Mouse (Mus musculus) intestine, embryonic 14.5 days (tissue): ENCODE results near the gene Itga11. TPM values are rescaled to one million over a fixed set of nuclear protein-coding genes. Genes with fewer than 3 reads are reported as not detected.
"Not testable (repeated sequence)": the region's sequence is repeated elsewhere in the genome, so short reads cannot be mapped to it uniquely, and the experiment has no call there.

ENCODE experiments used
- ATAC-seq: fragments of 200-750 bp; cut with Nextera tagmentation; replicated peaks from 2 replicates; pipeline ENCODE4 v1.8.0; 2017; ENCODE audit warnings: low read depth, moderate number of reproducible peaks, moderate TSS enrichment, moderate library complexity; ENCODE audit not compliant: low FRiP score, low TSS enrichment
- DNase-seq: peaks from one replicate; pipeline ENCODE4 v3.0.0-alpha.2; 2018; ENCODE audit warnings: low spot score
- H3K27ac ChIP-seq: fragments of 300-500 bp; sonication (generic); 2 replicates; pipeline ENCODE4 v1.5.1; 2014; ENCODE audit warnings: low read depth, mild to moderate bottlenecking, control low read depth
- H3K27me3 ChIP-seq: fragments of 300-500 bp; sonication (generic); replicated peaks from 2 replicates; pipeline ENCODE4 v1.6.1; 2014; ENCODE audit warnings: low read length, control low read depth; ENCODE audit not compliant: control insufficient read depth, insufficient read depth
- H3K36me3 ChIP-seq: fragments of 300-500 bp; sonication (generic); 2 replicates; pipeline ENCODE4 v1.6.1; 2014; ENCODE audit warnings: low read length, control low read depth; ENCODE audit not compliant: control insufficient read depth, insufficient read depth
- H3K4me1 ChIP-seq: fragments of 300-500 bp; sonication (generic); replicated peaks from 2 replicates; pipeline ENCODE4 v1.6.1; 2014; ENCODE audit warnings: low read length, control low read depth, mixed read lengths; ENCODE audit not compliant: control insufficient read depth, insufficient read depth
- H3K4me2 ChIP-seq: fragments of 300-500 bp; sonication (generic); 2 replicates; pipeline ENCODE4 v1.6.1; 2014; ENCODE audit warnings: low read length
- H3K4me3 ChIP-seq: fragments of 300-500 bp; sonication (generic); 2 replicates; pipeline ENCODE4 v1.5.1; 2014; ENCODE audit warnings: low read depth, low read length, control low read depth, mixed read lengths
- H3K9ac ChIP-seq: fragments of 300-500 bp; sonication (generic); 2 replicates; pipeline ENCODE4 v1.6.1; 2014; ENCODE audit warnings: mild to moderate bottlenecking, low read length
- H3K9me3 ChIP-seq: fragments of 300-500 bp; sonication (generic); 2 replicates; pipeline ENCODE4 v1.6.1; 2016; ENCODE audit warnings: low read length, control low read depth; ENCODE audit not compliant: control insufficient read depth
- WGBS: fragments of 180-500 bp; shearing (Covaris S2); extraction: QIAGEN DNeasy Blood & Tissue Kit; methylation state at CpG from one replicate; pipeline ENCODE4 v1.1.7; 2014; 5-methylcytosine and 5-hydroxymethylcytosine counted together
- polyA plus RNA-seq: library from polyadenylated mRNA; unstranded; fragments of >200 nt; fragmentation: Nextera tagmentation; extraction: Ambion mirVana; gene quantifications from 2 replicates; pipeline ENCODE4 v1.2.1, GENCODE M21; 2014

Gene Itga11
- polyA plus RNA-seq, 1 experiment from 2014 or later = 4.8 TPM

DNA sequence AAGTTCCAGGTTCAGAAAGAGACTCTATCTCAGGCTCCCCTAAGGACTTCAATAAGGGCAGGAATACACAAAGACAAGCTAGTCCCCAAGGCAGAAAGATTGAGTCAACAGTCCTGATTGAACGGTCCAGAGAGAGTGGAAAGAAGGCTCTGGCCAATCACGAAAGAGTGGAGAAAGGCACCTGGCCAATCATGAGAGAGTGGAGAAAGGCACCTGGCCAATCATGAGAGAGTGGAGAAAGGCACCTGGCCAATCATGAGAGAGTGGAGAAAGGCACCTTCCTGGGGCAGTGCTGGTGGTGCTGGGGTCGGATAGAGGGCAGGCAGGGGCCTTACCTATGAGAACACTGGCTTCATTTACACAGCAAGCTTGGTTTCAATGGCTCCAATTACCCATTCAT lies 28.2 kb upstream of the Itga11 start:
- Histone ChIP-seq H3K4me3 (no peak overlapping the region), H3K36me3 (no peaks in the 10 kb centered on the region), H3K9me3 (no peaks in the 10 kb centered on the region), H3K27me3 (no peaks in the 10 kb centered on the region), H3K4me2 (no peak overlapping the region), H3K27ac (no peak overlapping the region), H3K9ac (no peak overlapping the region), H3K4me1 (no peaks in the 10 kb centered on the region)
- WGBS = 87% methylated on average over 3 of the region's 3 CpGs
- DNase-seq = no peak
- ATAC-seq = no peak

DNA sequence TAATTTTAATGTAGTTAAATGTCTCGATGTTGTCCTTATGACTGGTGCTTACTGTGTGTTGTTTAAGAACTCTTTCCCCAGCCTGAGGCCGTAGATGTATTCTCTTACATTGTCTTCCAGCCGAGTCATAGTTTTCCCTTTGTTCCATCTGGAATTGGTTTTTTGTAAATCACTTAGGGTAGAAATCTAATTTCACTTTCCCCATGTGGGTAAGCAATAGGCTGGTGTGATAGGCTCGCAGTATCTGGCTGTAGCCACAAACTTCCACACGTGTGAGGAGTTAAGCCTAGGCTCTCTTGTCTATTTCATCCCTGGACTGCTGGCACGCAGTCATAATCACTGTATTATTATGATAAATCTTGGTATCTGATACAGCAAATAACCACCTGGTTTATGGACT lies 26.9 kb upstream of the Itga11 start:
- Histone ChIP-seq H3K36me3 (no peaks in the 10 kb centered on the region), H3K27ac (no peak overlapping the region), H3K27me3 (no peaks in the 10 kb centered on the region), H3K4me2 (no peak overlapping the region), H3K9ac (no peak overlapping the region), H3K9me3 (no peaks in the 10 kb centered on the region), H3K4me1 (no peaks in the 10 kb centered on the region), H3K4me3 (no peak overlapping the region)
- 86% methylated on average over 6 of the region's 6 CpGs for WGBS
- no peak for ATAC-seq
- DNase-seq = no peak

DNA sequence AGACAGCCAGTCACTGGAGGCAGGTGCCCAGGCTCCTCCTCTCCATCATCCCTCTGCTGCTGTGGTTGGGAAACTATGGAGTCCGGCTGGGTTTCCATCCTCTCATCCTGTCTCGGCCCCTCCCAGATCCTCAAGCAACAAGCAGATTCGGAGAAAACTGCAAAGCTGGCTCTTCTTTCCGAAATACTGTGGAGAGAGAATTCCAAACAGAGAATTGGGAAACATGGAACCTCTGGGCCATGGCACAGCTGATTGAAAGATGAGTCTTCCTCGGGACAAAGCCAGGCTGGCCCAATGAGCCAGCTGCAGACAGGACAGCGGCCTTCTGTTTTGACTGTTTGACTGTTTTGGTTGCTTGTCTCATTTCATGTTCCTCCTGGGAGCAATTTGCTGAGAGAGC lies 23.3 kb upstream of the Itga11 start:
- Histone ChIP-seq H3K4me2 (no peak overlapping the region), H3K9ac (no peak overlapping the region), H3K4me3 (no peak overlapping the region), H3K36me3 (no peaks in the 10 kb centered on the region), H3K9me3 (no peaks in the 10 kb centered on the region), H3K27me3 (no peaks in the 10 kb centered on the region), H3K4me1 (no peaks in the 10 kb centered on the region), H3K27ac (no peak overlapping the region)
- no peak for DNase-seq
- 44% methylated on average over 6 of the region's 6 CpGs for WGBS
- ATAC-seq = no peak

GRCm38 (mm10) chr9:62658016-62658415 lies 19.6 kb upstream of the Itga11 start:
- Histone ChIP-seq H3K4me3 (no peak overlapping the region), H3K9me3 (no peaks in the 10 kb centered on the region), H3K4me1 (no peaks in the 10 kb centered on the region), H3K27ac (no peak overlapping the region), H3K27me3 (no peaks in the 10 kb centered on the region), H3K36me3 (no peaks in the 10 kb centered on the region), H3K4me2 (no peak overlapping the region), H3K9ac (no peak overlapping the region)
- no peak for ATAC-seq
- DNase-seq = no peak
- 83% methylated on average over 3 of the region's 3 CpGs for WGBS

- Histone ChIP-seq H3K4me1 (peaks cover 6% of the 10 kb centered on the region), H3K9me3 (no peaks in the 10 kb centered on the region), H3K27me3 (no peaks in the 10 kb centered on the region), H3K4me2 (no peak overlapping the region), H3K9ac (no peak overlapping the region), H3K4me3 (no peak overlapping the region), H3K36me3 (no peaks in the 10 kb centered on the region), H3K27ac (no peak overlapping the region)
- WGBS = 68% methylated on average over 4 of the region's 4 CpGs
- DNase-seq (no peak), ATAC-seq (no peak)
Measured at GRCm38 (mm10) chr9:62659026-62659425, 18.6 kb upstream of the Itga11 start.

DNA sequence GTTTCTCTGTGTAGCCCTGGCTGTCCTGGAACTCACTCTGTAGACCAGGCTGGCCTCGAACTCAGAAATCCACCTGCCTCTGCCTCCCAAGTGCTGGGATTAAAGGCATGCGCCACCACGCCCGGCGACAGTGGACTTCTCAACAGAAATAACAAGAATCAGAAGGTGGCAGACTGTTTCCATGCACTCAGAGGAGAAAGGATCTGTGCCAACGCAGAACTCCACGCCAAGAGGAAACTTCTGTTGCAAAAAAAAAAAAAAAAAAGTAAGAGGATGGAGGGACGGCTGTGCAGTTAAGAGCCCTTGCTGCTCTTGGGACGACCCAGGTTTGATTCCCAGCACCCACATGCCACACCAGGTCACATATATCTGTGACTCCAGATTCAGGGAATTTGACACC lies 16.7 kb upstream of the Itga11 start:
- not testable (repeated sequence) for H3K4me3 ChIP-seq, H3K9ac ChIP-seq, H3K27me3 ChIP-seq, H3K27ac ChIP-seq, H3K4me2 ChIP-seq, DNase-seq, H3K36me3 ChIP-seq, H3K9me3 ChIP-seq, ATAC-seq
- WGBS = 95% methylated on average over 9 of the region's 9 CpGs
- peaks cover 15% of the 10 kb centered on the region for H3K4me1 ChIP-seq

DNA sequence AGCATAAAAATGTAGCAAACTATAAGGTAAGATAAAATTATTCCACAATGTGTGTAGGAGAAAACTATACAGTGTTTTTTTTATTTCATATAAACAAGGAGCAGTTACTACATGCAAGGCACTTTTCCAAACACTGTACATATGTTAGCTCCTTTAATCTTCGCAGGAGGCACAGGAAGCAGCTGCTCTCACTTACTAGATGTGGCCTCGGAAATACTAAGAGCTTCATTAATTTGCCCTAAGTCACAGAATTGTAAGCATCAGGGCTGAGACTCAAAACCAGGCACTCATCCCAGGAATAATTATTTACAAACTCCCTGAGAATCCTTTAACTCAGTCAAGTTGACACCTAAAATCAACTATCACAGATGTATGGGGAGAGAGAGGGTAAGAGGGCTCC lies 14.2 kb upstream of the Itga11 start:
- H3K27me3 ChIP-seq = no peaks in the 10 kb centered on the region
- no peak overlapping the region for H3K9ac ChIP-seq
- DNase-seq (no peak), ATAC-seq (no peak)
- H3K4me2 ChIP-seq = no peak overlapping the region
- peaks cover 15% of the 10 kb centered on the region for H3K4me1 ChIP-seq
- no peaks in the 10 kb centered on the region for H3K9me3 ChIP-seq
- 30% methylated on average over 2 of the region's 2 CpGs for WGBS
- H3K4me3 ChIP-seq = no peak overlapping the region
- H3K27ac ChIP-seq = no peak overlapping the region
- no peaks in the 10 kb centered on the region for H3K36me3 ChIP-seq

DNA sequence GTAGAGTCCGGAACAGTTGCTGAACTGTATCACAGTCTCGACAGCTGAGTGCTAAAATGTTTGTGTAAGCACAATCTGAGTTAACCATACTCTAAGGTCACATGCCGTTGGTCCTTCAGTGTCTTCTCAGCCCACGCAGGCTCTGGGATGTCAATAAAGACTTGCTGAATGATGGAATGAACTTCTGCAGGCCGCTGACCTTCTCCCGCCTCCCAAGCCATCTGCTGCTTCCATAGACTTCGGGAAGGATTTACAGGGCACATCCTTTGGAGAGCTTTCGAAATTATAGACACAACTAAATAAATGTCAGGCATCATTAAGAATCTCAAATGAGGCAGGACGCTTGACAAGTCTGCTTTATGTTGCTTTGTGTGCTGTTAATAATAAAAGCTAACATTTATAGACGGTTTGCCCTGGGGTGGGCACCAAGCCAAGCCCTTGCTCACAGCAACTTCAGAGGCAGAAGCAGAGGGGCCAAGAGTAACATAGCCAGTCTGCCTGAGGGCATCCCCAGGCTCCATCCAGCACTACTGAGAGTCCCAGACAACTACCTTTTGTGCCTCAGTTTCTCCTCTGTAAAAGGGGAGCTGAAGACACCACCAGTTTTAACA lies 13.4 kb upstream of the Itga11 start:
- no peaks in the 10 kb centered on the region for H3K9me3 ChIP-seq
- no peaks in the 10 kb centered on the region for H3K27me3 ChIP-seq
- ATAC-seq (no peak), DNase-seq (no peak)
- H3K9ac ChIP-seq = no peak overlapping the region
- no peak overlapping the region; the same call in 1 of the 2 replicates for H3K4me2 ChIP-seq
- WGBS = 22% methylated on average over 10 of the region's 10 CpGs
- peak overlapping the region; percentile 43; the same call in 1 of the 2 replicates for H3K27ac ChIP-seq
- no peaks in the 10 kb centered on the region for H3K36me3 ChIP-seq
- H3K4me3 ChIP-seq = no peak overlapping the region
- H3K4me1 ChIP-seq = peaks cover 15% of the 10 kb centered on the region

- no peak for ATAC-seq
- Histone ChIP-seq H3K27ac (peak overlapping the region; percentile 39; the same call in 1 of the 2 replicates), H3K27me3 (no peaks in the 10 kb centered on the region), H3K4me3 (no peak overlapping the region), H3K4me1 (peaks cover 15% of the 10 kb centered on the region), H3K9ac (no peak overlapping the region), H3K9me3 (no peaks in the 10 kb centered on the region), H3K4me2 (peak overlapping the region; percentile 25; the same call in 1 of the 2 replicates), H3K36me3 (no peaks in the 10 kb centered on the region)
- DNase-seq = no peak
- WGBS = 39% methylated on average over 4 of the region's 4 CpGs
Measured at GRCm38 (mm10) chr9:62665892-62666291, 11.7 kb upstream of the Itga11 start.
